Mouse (Mus musculus) midbrain, embryonic 12.5 days (tissue): ENCODE data around the gene Myom1. TPM values are rescaled to one million over a fixed set of nuclear protein-coding genes. Genes with fewer than 3 reads are reported as not detected.
A peak's percentile ranks its signal among the peaks of the same experiment; 100 is the strongest.

Experiments used
- ATAC-seq: fragments of 200-750 bp; cut with Nextera tagmentation; 2 replicates; pipeline ENCODE4 v1.8.0; 2017; ENCODE audit warnings: low read depth, moderate TSS enrichment, moderate library complexity; ENCODE audit not compliant: low FRiP score
- H3K27ac ChIP-seq: fragments of 300-500 bp; sonication (generic); replicated peaks from 2 replicates; pipeline ENCODE4 v1.5.1; 2016; ENCODE audit warnings: mild to moderate bottlenecking
- H3K27me3 ChIP-seq: fragments of 300-500 bp; sonication (generic); 2 replicates; pipeline ENCODE4 v1.6.1; 2016; ENCODE audit warnings: mild to moderate bottlenecking
- H3K36me3 ChIP-seq: fragments of 300-500 bp; sonication (generic); 2 replicates; pipeline ENCODE4 v1.6.1; 2016
- H3K4me1 ChIP-seq: fragments of 300-500 bp; sonication (generic); 2 replicates; pipeline ENCODE4 v1.6.1; 2016
- H3K4me2 ChIP-seq: fragments of 300-500 bp; sonication (generic); replicated peaks from 2 replicates; pipeline ENCODE4 v1.6.1; 2016; ENCODE audit warnings: mild to moderate bottlenecking, moderate library complexity
- H3K4me3 ChIP-seq: fragments of 300-500 bp; sonication (generic); 2 replicates; pipeline ENCODE4 v1.5.1; 2016; ENCODE audit warnings: mild to moderate bottlenecking
- H3K9ac ChIP-seq: fragments of 300-500 bp; sonication (generic); replicated peaks from 2 replicates; pipeline ENCODE4 v1.6.1; 2016; ENCODE audit warnings: mild to moderate bottlenecking, moderate library complexity
- H3K9me3 ChIP-seq: fragments of 300-500 bp; sonication (generic); 2 replicates; pipeline ENCODE4 v1.6.1; 2016; ENCODE audit warnings: mild to moderate bottlenecking
- WGBS: fragments of 180-500 bp; shearing (Covaris S2); methylation state at CpG from one replicate; pipeline ENCODE4 v1.1.7; 2016; 5-methylcytosine and 5-hydroxymethylcytosine counted together
- polyA plus RNA-seq: library from polyadenylated mRNA; unstranded; fragments of >200 nt; fragmentation: Nextera tagmentation; extraction: Ambion mirVana; gene quantifications from 2 replicates; pipeline ENCODE4 v1.2.1, GENCODE M21; 2016

Gene Myom1
- polyA plus RNA-seq, 1 experiment from 2014 or later = 2.5 TPM

GRCm38 (mm10) chr17:71019309-71019655, 16.8 kb downstream of the Myom1 start:
- H3K4me3 ChIP-seq = no peak overlapping the region
- H3K9me3 ChIP-seq = no peaks in the 10 kb centered on the region
- ATAC-seq = no peak
- no peak overlapping the region for H3K27ac ChIP-seq
- no peaks in the 10 kb centered on the region for H3K27me3 ChIP-seq
- H3K9ac ChIP-seq = no peak overlapping the region
- no peaks in the 10 kb centered on the region; the same call in 1 of the 2 replicates for H3K4me1 ChIP-seq
- WGBS = 43% methylated on average over 6 of the region's 6 CpGs
- no peak overlapping the region for H3K4me2 ChIP-seq
- no peaks in the 10 kb centered on the region for H3K36me3 ChIP-seq

- Histone ChIP-seq H3K9ac (no peak overlapping the region; the same call in 1 of the 2 replicates), H3K4me3 (no peak overlapping the region), H3K4me1 (no peaks in the 10 kb centered on the region; the same call in 1 of the 2 replicates), H3K9me3 (no peaks in the 10 kb centered on the region), H3K36me3 (no peaks in the 10 kb centered on the region), H3K4me2 (no peak overlapping the region), H3K27ac (no peak overlapping the region), H3K27me3 (no peaks in the 10 kb centered on the region)
- ATAC-seq = no peak
- WGBS = 65% methylated on average over 9 of the region's 9 CpGs
Observed at GRCm38 (mm10) chr17:71019860-71020259, 17.4 kb downstream of the Myom1 start.

DNA sequence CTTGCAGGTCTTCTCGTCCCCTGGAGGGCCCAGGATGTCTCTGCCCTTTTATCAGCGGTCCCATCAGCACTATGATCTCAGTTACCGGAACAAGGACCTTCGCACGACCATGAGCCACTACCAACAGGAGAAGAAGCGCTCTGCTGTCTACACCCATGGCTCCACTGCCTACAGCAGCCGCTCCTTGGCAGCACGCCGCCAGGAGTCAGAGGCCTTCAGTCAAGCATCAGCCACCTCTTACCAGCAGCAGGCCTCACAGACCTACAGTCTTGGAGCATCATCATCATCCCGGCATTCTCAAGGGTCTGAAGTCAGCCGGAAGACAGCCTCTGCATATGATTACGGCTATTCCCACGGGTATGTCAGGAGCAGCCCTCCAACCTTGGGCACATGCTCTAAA, 20.4 kb downstream of the Myom1 start:
- Histone ChIP-seq H3K27ac (no peak overlapping the region), H3K4me1 (no peaks in the 10 kb centered on the region), H3K9ac (no peak overlapping the region), H3K27me3 (no peaks in the 10 kb centered on the region), H3K4me3 (no peak overlapping the region), H3K36me3 (no peaks in the 10 kb centered on the region), H3K9me3 (no peaks in the 10 kb centered on the region), H3K4me2 (no peak overlapping the region)
- WGBS = 88% methylated on average over 13 of the region's 13 CpGs
- ATAC-seq = no peak

- H3K9me3 ChIP-seq = no peaks in the 10 kb centered on the region
- no peak overlapping the region for H3K4me2 ChIP-seq
- ATAC-seq = no peak
- no peak overlapping the region for H3K27ac ChIP-seq
- H3K9ac ChIP-seq = no peak overlapping the region
- no peaks in the 10 kb centered on the region for H3K36me3 ChIP-seq
- no peaks in the 10 kb centered on the region for H3K4me1 ChIP-seq
- no peaks in the 10 kb centered on the region for H3K27me3 ChIP-seq
- 92% methylated on average over 10 of the region's 10 CpGs for WGBS
- H3K4me3 ChIP-seq = no peak overlapping the region
Observed at GRCm38 (mm10) chr17:71024071-71024470, 21.6 kb downstream of the Myom1 start.

- H3K27me3 ChIP-seq = no peaks in the 10 kb centered on the region
- no peak overlapping the region for H3K4me3 ChIP-seq
- no peaks in the 10 kb centered on the region for H3K4me1 ChIP-seq
- no peak for ATAC-seq
- 79% methylated on average over 8 of the region's 8 CpGs for WGBS
- no peak overlapping the region for H3K4me2 ChIP-seq
- H3K9me3 ChIP-seq = no peaks in the 10 kb centered on the region
- no peak overlapping the region for H3K27ac ChIP-seq
- no peak overlapping the region for H3K9ac ChIP-seq
- H3K36me3 ChIP-seq = no peaks in the 10 kb centered on the region
Observed at GRCm38 (mm10) chr17:71025922-71026321, 23.5 kb downstream of the Myom1 start.

DNA sequence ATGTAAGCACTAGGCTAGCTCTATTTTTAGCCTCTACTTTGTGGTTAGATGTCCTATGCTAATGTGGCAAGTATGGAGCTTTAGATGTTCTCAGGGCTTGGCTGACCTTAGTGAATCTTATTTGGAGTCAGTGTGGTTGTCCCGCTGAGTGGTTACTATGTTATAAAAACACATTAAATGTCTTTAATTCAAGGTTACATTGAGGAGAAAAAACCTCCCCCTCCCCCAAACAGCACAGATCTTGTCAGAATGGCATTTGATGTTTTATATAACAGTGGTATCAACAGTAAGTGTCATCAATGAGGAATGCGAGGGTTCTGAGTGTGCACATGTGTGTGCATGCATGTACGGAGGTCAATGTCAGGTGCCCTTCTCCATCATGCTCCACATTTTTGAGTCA, 24.8 kb downstream of the Myom1 start:
- Histone ChIP-seq H3K9ac (no peak overlapping the region), H3K27ac (no peak overlapping the region), H3K9me3 (no peaks in the 10 kb centered on the region), H3K4me1 (no peaks in the 10 kb centered on the region), H3K27me3 (no peaks in the 10 kb centered on the region), H3K4me2 (no peak overlapping the region), H3K4me3 (no peak overlapping the region), H3K36me3 (no peaks in the 10 kb centered on the region)
- WGBS = 93% methylated on average over 3 of the region's 3 CpGs
- ATAC-seq = no peak

GRCm38 (mm10) chr17:71032719-71033118, 30.3 kb downstream of the Myom1 start:
- no peak for ATAC-seq
- H3K4me1 ChIP-seq = no peaks in the 10 kb centered on the region
- no peak overlapping the region for H3K9ac ChIP-seq
- no peak overlapping the region for H3K4me3 ChIP-seq
- no peaks in the 10 kb centered on the region for H3K27me3 ChIP-seq
- no peak overlapping the region for H3K27ac ChIP-seq
- no peaks in the 10 kb centered on the region for H3K9me3 ChIP-seq
- no peak overlapping the region for H3K4me2 ChIP-seq
- WGBS = 86% methylated on average over 10 of the region's 10 CpGs
- H3K36me3 ChIP-seq = no peaks in the 10 kb centered on the region

- 0 out of 2 replicates have a peak, but pooled peaks cover 5% of the 10 kb centered on the region for H3K27me3 ChIP-seq
- 0 out of 2 replicates have a peak, but pooled peaks cover under 1% of the 10 kb centered on the region for H3K4me1 ChIP-seq
- H3K4me3 ChIP-seq = no peak overlapping the region
- no peaks in the 10 kb centered on the region for H3K9me3 ChIP-seq
- no peak for ATAC-seq
- no peak overlapping the region for H3K9ac ChIP-seq
- no peak overlapping the region for H3K27ac ChIP-seq
- H3K4me2 ChIP-seq = no peak overlapping the region
- H3K36me3 ChIP-seq = no peaks in the 10 kb centered on the region
- WGBS = 83% methylated on average over 5 of the region's 5 CpGs
Observed at GRCm38 (mm10) chr17:71034472-71034871, 32.0 kb downstream of the Myom1 start.

DNA sequence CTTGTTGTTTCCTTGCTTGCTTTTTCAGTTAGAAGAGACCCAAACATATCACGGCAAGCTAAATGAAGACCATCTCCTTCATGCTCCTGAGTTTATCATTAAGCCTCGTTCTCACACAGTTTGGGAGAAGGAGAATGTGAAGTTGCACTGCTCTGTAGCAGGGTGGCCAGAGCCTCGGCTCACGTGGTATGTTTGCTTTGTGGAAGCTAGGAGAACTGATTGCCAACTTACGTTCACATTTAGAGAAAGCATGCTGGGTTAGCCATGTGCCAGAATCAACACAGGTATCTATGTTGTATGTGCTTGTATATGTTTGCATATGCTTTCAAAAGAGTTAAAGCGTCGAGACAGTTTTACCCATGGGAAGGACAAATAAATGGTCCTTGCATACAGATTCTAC, 34.8 kb downstream of the Myom1 start:
- Histone ChIP-seq H3K9ac (no peak overlapping the region), H3K4me1 (peaks cover 11% of the 10 kb centered on the region), H3K27me3 (0 out of 2 replicates have a peak, but pooled peaks cover 5% of the 10 kb centered on the region), H3K4me2 (no peak overlapping the region), H3K27ac (no peak overlapping the region), H3K9me3 (no peaks in the 10 kb centered on the region), H3K36me3 (no peaks in the 10 kb centered on the region), H3K4me3 (no peak overlapping the region)
- no peak for ATAC-seq
- WGBS = 85% methylated on average over 7 of the region's 7 CpGs

DNA sequence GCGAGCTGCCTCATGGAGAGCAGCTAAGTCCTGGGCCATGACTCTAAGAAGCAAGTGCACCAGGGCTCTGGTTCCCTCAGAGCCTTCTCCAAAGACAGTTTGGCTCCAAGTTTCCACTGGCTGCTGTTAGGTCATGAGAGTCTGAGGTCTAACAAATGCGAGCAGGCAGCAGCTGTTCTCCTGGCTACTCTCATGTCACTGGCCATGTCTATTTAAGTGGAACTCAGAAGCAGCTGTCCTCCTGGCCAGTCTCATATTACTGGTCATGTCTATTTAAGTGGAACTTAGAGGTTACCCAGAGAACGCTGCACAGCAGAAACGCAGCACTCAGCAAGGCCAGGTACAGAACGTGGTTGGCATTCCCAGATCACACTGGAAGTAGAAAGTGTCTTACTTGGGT, 36.4 kb downstream of the Myom1 start:
- H3K9ac ChIP-seq = no peak overlapping the region
- no peak overlapping the region for H3K4me3 ChIP-seq
- H3K27me3 ChIP-seq = 0 out of 2 replicates have a peak, but pooled peaks cover 5% of the 10 kb centered on the region
- H3K9me3 ChIP-seq = no peaks in the 10 kb centered on the region
- H3K4me2 ChIP-seq = no peak overlapping the region
- WGBS = 80% methylated on average over 5 of the region's 5 CpGs
- no peaks in the 10 kb centered on the region for H3K36me3 ChIP-seq
- H3K4me1 ChIP-seq = peaks cover 11% of the 10 kb centered on the region
- H3K27ac ChIP-seq = no peak overlapping the region
- no peak for ATAC-seq

GRCm38 (mm10) chr17:71039851-71040581, 37.6 kb downstream of the Myom1 start:
- Histone ChIP-seq H3K4me1 (peaks cover 11% of the 10 kb centered on the region), H3K4me2 (no peak overlapping the region), H3K9me3 (no peaks in the 10 kb centered on the region), H3K36me3 (no peaks in the 10 kb centered on the region), H3K9ac (no peak overlapping the region), H3K27me3 (0 out of 2 replicates have a peak, but pooled peaks cover 5% of the 10 kb centered on the region), H3K4me3 (no peak overlapping the region), H3K27ac (no peak overlapping the region)
- peak; percentile 52; the same call in 1 of the 2 replicates for ATAC-seq
- 24% methylated on average over 12 of the region's 12 CpGs for WGBS

GRCm38 (mm10) chr17:71040582-71040880, 38.1 kb downstream of the Myom1 start:
- H3K27ac ChIP-seq = no peak overlapping the region
- WGBS = 78% methylated on average over 5 of the region's 5 CpGs
- ATAC-seq = no peak
- no peak overlapping the region for H3K4me2 ChIP-seq
- H3K9ac ChIP-seq = no peak overlapping the region
- no peaks in the 10 kb centered on the region for H3K9me3 ChIP-seq
- H3K36me3 ChIP-seq = no peaks in the 10 kb centered on the region
- no peak overlapping the region for H3K4me3 ChIP-seq
- H3K4me1 ChIP-seq = peaks cover 11% of the 10 kb centered on the region
- H3K27me3 ChIP-seq = 0 out of 2 replicates have a peak, but pooled peaks cover 5% of the 10 kb centered on the region

GRCm38 (mm10) chr17:71042645-71043044, 40.2 kb downstream of the Myom1 start:
- 89% methylated on average over 1 of the region's 1 CpGs for WGBS
- H3K4me1 ChIP-seq = peaks cover 11% of the 10 kb centered on the region
- no peak for ATAC-seq
- no peak overlapping the region for H3K9ac ChIP-seq
- no peaks in the 10 kb centered on the region for H3K36me3 ChIP-seq
- no peak overlapping the region for H3K27ac ChIP-seq
- 0 out of 2 replicates have a peak, but pooled peaks cover 5% of the 10 kb centered on the region for H3K27me3 ChIP-seq
- H3K9me3 ChIP-seq = no peaks in the 10 kb centered on the region
- H3K4me3 ChIP-seq = no peak overlapping the region
- H3K4me2 ChIP-seq = no peak overlapping the region
